Mouse (Mus musculus): ENCODE measurements around the gene Rbp3. TPM values are rescaled to one million over a fixed set of nuclear protein-coding genes. Genes with fewer than 3 reads are reported as not detected.

The Rbp3 gene
- under 1 TPM in 1 of 2 experiments, not detected in 1; 0.05 TPM for total RNA-seq (2021)

- intact Hi-C loops (cut with DNase I) = no loop called here
- DNase-seq (ENCODE audit: low spot score in 2 of 2) = no peak
Measured at GRCm38 (mm10) chr14:33953761-33954160, at the start of gene Rbp3. Gene Rbp3, plus strand, starts transcription at chr14:33954003.

GRCm38 (mm10) chr14:33904851-33905250, 49.0 kb upstream of the Rbp3 start:
- DNase-seq (ENCODE audit: low spot score in 2 of 2) = no peak
- intact Hi-C loops (cut with DNase I) = no loop called here

GRCm38 (mm10) chr14:33913727-33914126, 40.1 kb upstream of the Rbp3 start:
- DNase-seq (ENCODE audit: low spot score in 2 of 2) = no peak
- intact Hi-C loops (cut with DNase I) = no loop called here

- DNase-seq (ENCODE audit: low spot score in 2 of 2) = no peak
- intact Hi-C loops (cut with DNase I) = no loop called here
Measured at GRCm38 (mm10) chr14:33914206-33914605, 39.6 kb upstream of the Rbp3 start.

- DNase-seq (ENCODE audit: low spot score in 2 of 2) = no peak
- intact Hi-C loops (cut with DNase I) = no loop called here
Measured at GRCm38 (mm10) chr14:33920727-33921559, 32.9 kb upstream of the Rbp3 start.

GRCm38 (mm10) chr14:33922771-33923167, 31.0 kb upstream of the Rbp3 start:
- intact Hi-C loops (cut with DNase I) = loop anchor here (2.0 kb wide), 1 partner anchor 26 kb away; no protein-coding TSS in a partner anchor

GRCm38 (mm10) chr14:33923168-33924070, 30.4 kb upstream of the Rbp3 start, which contains the start of gene Gdf10:
Gene Gdf10, plus strand, starts transcription at chr14:33923587.
- DNase-seq (ENCODE audit: low spot score in 2 of 2) = peak; percentile 35 to 59

More at GRCm38 (mm10) chr14:33922771-33923167, 31.0 kb upstream of the Rbp3 start:
- DNase-seq (ENCODE audit: low spot score in 2 of 2) = no peak

GRCm38 (mm10) chr14:33931853-33932252, 21.9 kb upstream of the Rbp3 start:
- intact Hi-C loops (cut with DNase I) = loop anchor here (5.0 kb wide), 1 partner anchor 105 kb away; no protein-coding TSS in a partner anchor
- no peak for DNase-seq (ENCODE audit: low spot score in 2 of 2)

More at GRCm38 (mm10) chr14:33923168-33924070, 30.4 kb upstream of the Rbp3 start, which contains the start of gene Gdf10:
- intact Hi-C loops (cut with DNase I) = loop anchor here (2.0 kb wide), 1 partner anchor 27 kb away; no protein-coding TSS in a partner anchor

- intact Hi-C loops (cut with DNase I) = loop anchor here (5.0 kb wide), 1 partner anchor 106 kb away; no protein-coding TSS in a partner anchor
- DNase-seq (ENCODE audit: low spot score in 2 of 2) = peak; percentile 29 to 41
Measured at GRCm38 (mm10) chr14:33932935-33933703, 20.7 kb upstream of the Rbp3 start.

- intact Hi-C loops (cut with DNase I) = loop anchor here (1.0 to 5.0 kb wide), 3 partner anchors 107 to 260 kb away; no protein-coding TSS in a partner anchor
- peak; percentile 41 to 54 for DNase-seq (ENCODE audit: low spot score in 2 of 2)
Measured at GRCm38 (mm10) chr14:33933778-33934317, 20.0 kb upstream of the Rbp3 start.

- intact Hi-C loops (cut with DNase I) = no loop called here
- peak; percentile 66 to 67 for DNase-seq (ENCODE audit: low spot score in 2 of 2)
Measured at GRCm38 (mm10) chr14:33939117-33939516, 14.7 kb upstream of the Rbp3 start.

- intact Hi-C loops (cut with DNase I) = no loop called here
- DNase-seq (ENCODE audit: low spot score in 2 of 2) = no peak
Measured at GRCm38 (mm10) chr14:33940739-33941138, 13.1 kb upstream of the Rbp3 start, which contains the start of gene Gdf2. Gene Gdf2, plus strand, starts transcription at chr14:33941039.

GRCm38 (mm10) chr14:33942222-33942621, 11.6 kb upstream of the Rbp3 start:
- intact Hi-C loops (cut with DNase I) = no loop called here
- no peak for DNase-seq (ENCODE audit: low spot score in 2 of 2)

- intact Hi-C loops (cut with DNase I) = no loop called here
- DNase-seq (ENCODE audit: low spot score in 2 of 2) = no peak
Measured at GRCm38 (mm10) chr14:33946125-33946524, 7.7 kb upstream of the Rbp3 start.

- DNase-seq (ENCODE audit: low spot score in 2 of 2) = no peak
- intact Hi-C loops (cut with DNase I) = no loop called here
Measured at GRCm38 (mm10) chr14:33952233-33952981, 1.4 kb upstream of the Rbp3 start.

- intact Hi-C loops (cut with DNase I) = no loop called here
Measured at GRCm38 (mm10) chr14:33956055-33956454, 2.3 kb downstream of the Rbp3 start.

GRCm38 (mm10) chr14:33958186-33958585, 4.4 kb downstream of the Rbp3 start:
- no peak for DNase-seq (ENCODE audit: low spot score in 2 of 2)
- intact Hi-C loops (cut with DNase I) = no loop called here

More at GRCm38 (mm10) chr14:33956055-33956454, 2.3 kb downstream of the Rbp3 start:
- no peak for DNase-seq (ENCODE audit: low spot score in 2 of 2)

GRCm38 (mm10) chr14:33958841-33959240, 5.0 kb downstream of the Rbp3 start:
- no peak for DNase-seq (ENCODE audit: low spot score in 2 of 2)
- intact Hi-C loops (cut with DNase I) = no loop called here
